Mouse (Mus musculus) lung, postnatal 0 days (tissue): ENCODE measurements around the gene Lcn6.
"Not testable (repeated sequence)": the region's sequence is repeated elsewhere in the genome, so short reads cannot be mapped to it uniquely, and the experiment has no call there.

ENCODE experiments used
- CTCF ChIP-seq: IDR thresholded peaks from 2 replicates; pipeline ENCODE4 v1.5.1; 2016; ENCODE audit warnings: antibody characterized with exemption, mild to moderate bottlenecking
- EP300 ChIP-seq: IDR thresholded peaks from 2 replicates; pipeline ENCODE4 v1.6.1; 2016; ENCODE audit warnings: antibody characterized with exemption, mild to moderate bottlenecking, control low read depth

GRCm38 (mm10) chr2:25709056-25709455 lies 32.5 kb downstream of the Lcn6 start:
- not testable (repeated sequence) for TF ChIP-seq CTCF, EP300
